Mouse (Mus musculus): Measurements from ENCODE around the gene Alox5. TPM values are rescaled to one million over a fixed set of nuclear protein-coding genes. Genes with fewer than 3 reads are reported as not detected.

Alox5 gene
- total and polyA plus RNA-seq, 2 experiments from 2014 or later, result 0.75 to 8.1 TPM

- 96% methylated on average over 14 of the region's 14 CpGs for WGBS
- no peaks in the 10 kb centered on the region for H3K9me3 ChIP-seq (ENCODE audit: low read length)
- no peak overlapping the region for H3K4me3 ChIP-seq (ENCODE audit: low read length)
- no peaks in the 10 kb centered on the region for H3K27me3 ChIP-seq (ENCODE audit: insufficient read depth, low read length)
- 0 out of 2 replicates have a peak, but pooled peaks cover 9% of the 10 kb centered on the region for H3K36me3 ChIP-seq (ENCODE audit: insufficient read depth, low read length)
- H3K4me2 ChIP-seq (ENCODE audit: low read depth, low read length), result no peak overlapping the region
- no peaks in the 10 kb centered on the region for H3K4me1 ChIP-seq (ENCODE audit: insufficient read depth, low read length)
- no peak overlapping the region for H3K9ac ChIP-seq (replicated peaks; ENCODE audit: low read length)
- DNase-seq (ENCODE audit: low spot score), result no peak
- H3K27ac ChIP-seq, result no peak overlapping the region
- no peak for ATAC-seq
- TF ChIP-seq CTCF (IDR thresholded peaks at IDR 0.05; ENCODE audit: low read depth), result no peak
Measured at GRCm38 (mm10) chr6:116412546-116413325, 48.2 kb downstream of the Alox5 start.

- Histone ChIP-seq H3K27ac (no peak overlapping the region), H3K9me3 (ENCODE audit: low read length) (no peaks in the 10 kb centered on the region), H3K4me3 (ENCODE audit: low read length) (no peak overlapping the region), H3K9ac (replicated peaks; ENCODE audit: low read length) (no peak overlapping the region), H3K27me3 (ENCODE audit: insufficient read depth, low read length) (no peaks in the 10 kb centered on the region), H3K4me2 (ENCODE audit: low read depth, low read length) (no peak overlapping the region), H3K4me1 (ENCODE audit: insufficient read depth, low read length) (no peaks in the 10 kb centered on the region), H3K36me3 (ENCODE audit: insufficient read depth, low read length) (0 out of 2 replicates have a peak, but pooled peaks cover 9% of the 10 kb centered on the region)
- WGBS, result 79% methylated on average over 3 of the region's 3 CpGs
- TF ChIP-seq CTCF (IDR thresholded peaks at IDR 0.05; ENCODE audit: low read depth), result no peak
- ATAC-seq (no peak), DNase-seq (ENCODE audit: low spot score) (no peak)
Measured at GRCm38 (mm10) chr6:116411716-116412115, 49.3 kb downstream of the Alox5 start.

DNA sequence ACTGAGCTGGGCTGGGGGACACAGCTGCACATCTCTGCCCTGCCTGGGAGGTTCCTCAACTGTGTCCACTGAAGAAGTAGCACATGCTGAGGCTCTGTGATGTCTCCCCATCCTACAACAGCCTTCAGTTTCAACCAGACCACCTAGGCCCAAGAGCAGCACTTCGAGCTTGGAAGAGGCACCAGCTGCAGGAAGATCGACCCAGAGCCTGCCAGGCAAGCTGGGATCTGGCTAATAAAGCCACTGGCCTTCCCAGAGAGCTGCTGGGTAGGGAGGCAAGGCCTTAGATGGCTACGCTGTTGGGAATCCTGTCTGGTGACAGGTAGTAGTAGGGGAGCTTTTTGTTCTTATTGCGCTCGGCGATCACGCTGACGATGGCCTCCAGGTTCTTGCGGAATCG lies 50.5 kb downstream of the Alox5 start:
- no peak overlapping the region for H3K9ac ChIP-seq (replicated peaks; ENCODE audit: low read length)
- WGBS, result 95% methylated on average over 10 of the region's 10 CpGs
- no peaks in the 10 kb centered on the region for H3K4me1 ChIP-seq (ENCODE audit: insufficient read depth, low read length)
- H3K9me3 ChIP-seq (ENCODE audit: low read length), result no peaks in the 10 kb centered on the region
- H3K36me3 ChIP-seq (ENCODE audit: insufficient read depth, low read length), result 0 out of 2 replicates have a peak, but pooled peaks cover 9% of the 10 kb centered on the region
- no peak for TF ChIP-seq CTCF (IDR thresholded peaks at IDR 0.05; ENCODE audit: low read depth)
- no peak overlapping the region for H3K4me3 ChIP-seq (ENCODE audit: low read length)
- no peak for DNase-seq (ENCODE audit: low spot score)
- H3K27ac ChIP-seq, result no peak overlapping the region
- no peaks in the 10 kb centered on the region for H3K27me3 ChIP-seq (ENCODE audit: insufficient read depth, low read length)
- no peak overlapping the region for H3K4me2 ChIP-seq (ENCODE audit: low read depth, low read length)
- ATAC-seq, result no peak

- WGBS, result 82% methylated on average over 6 of the region's 6 CpGs
- Histone ChIP-seq H3K4me2 (ENCODE audit: low read depth, low read length) (no peak overlapping the region), H3K4me1 (ENCODE audit: insufficient read depth, low read length) (no peaks in the 10 kb centered on the region; the same call in 1 of the 2 replicates), H3K9me3 (ENCODE audit: low read length) (no peaks in the 10 kb centered on the region), H3K27ac (no peak overlapping the region), H3K36me3 (ENCODE audit: insufficient read depth, low read length) (0 out of 2 replicates have a peak, but pooled peaks cover 9% of the 10 kb centered on the region), H3K9ac (replicated peaks; ENCODE audit: low read length) (no peak overlapping the region), H3K4me3 (ENCODE audit: low read length) (no peak overlapping the region), H3K27me3 (ENCODE audit: insufficient read depth, low read length) (no peaks in the 10 kb centered on the region)
- no peak for ATAC-seq
- no peak for TF ChIP-seq CTCF (IDR thresholded peaks at IDR 0.05; ENCODE audit: low read depth)
- no peak for DNase-seq (ENCODE audit: low spot score)
Measured at GRCm38 (mm10) chr6:116407956-116408657, 52.9 kb downstream of the Alox5 start.

- DNase-seq (ENCODE audit: low spot score) (no peak), ATAC-seq (no peak)
- no peak overlapping the region for H3K4me2 ChIP-seq (ENCODE audit: low read depth, low read length)
- no peak overlapping the region for H3K4me3 ChIP-seq (ENCODE audit: low read length)
- WGBS, result 86% methylated on average over 4 of the region's 4 CpGs
- 0 out of 2 replicates have a peak, but pooled peaks cover 11% of the 10 kb centered on the region for H3K36me3 ChIP-seq (ENCODE audit: insufficient read depth, low read length)
- TF ChIP-seq CTCF (IDR thresholded peaks at IDR 0.05; ENCODE audit: low read depth), result no peak
- no peaks in the 10 kb centered on the region for H3K27me3 ChIP-seq (ENCODE audit: insufficient read depth, low read length)
- H3K4me1 ChIP-seq (ENCODE audit: insufficient read depth, low read length), result no peaks in the 10 kb centered on the region; the same call in 1 of the 2 replicates
- no peak overlapping the region for H3K27ac ChIP-seq
- H3K9ac ChIP-seq (replicated peaks; ENCODE audit: low read length), result no peak overlapping the region
- H3K9me3 ChIP-seq (ENCODE audit: low read length), result no peaks in the 10 kb centered on the region
Measured at GRCm38 (mm10) chr6:116407216-116407615, 53.8 kb downstream of the Alox5 start.

DNA sequence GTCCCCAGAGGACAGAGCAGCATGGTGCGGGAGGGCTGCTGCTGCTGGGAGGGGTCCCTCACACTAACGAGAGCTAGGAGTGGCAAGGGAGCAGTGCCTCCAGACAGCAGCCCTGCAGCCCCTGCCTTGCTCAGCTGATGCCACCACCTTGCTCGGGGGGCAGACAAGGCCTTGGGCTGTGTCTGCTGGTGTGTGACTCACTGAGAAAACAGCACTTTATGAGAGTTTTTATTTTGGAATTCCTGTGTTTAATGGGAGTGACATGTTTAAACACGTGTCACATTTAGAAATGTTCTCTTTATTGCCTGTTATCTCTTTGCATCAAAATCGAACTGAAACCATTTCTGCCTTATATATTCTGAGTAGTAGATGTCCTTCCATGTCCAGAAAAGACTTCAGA lies 54.3 kb downstream of the Alox5 start:
- 54% methylated on average over 5 of the region's 5 CpGs for WGBS

More for the DNA sequence above, 54.3 kb downstream of the Alox5 start:
- DNase-seq (ENCODE audit: low spot score), result no peak
- Histone ChIP-seq H3K9me3 (ENCODE audit: low read length) (no peaks in the 10 kb centered on the region), H3K4me1 (ENCODE audit: insufficient read depth, low read length) (no peaks in the 10 kb centered on the region; the same call in 1 of the 2 replicates), H3K4me3 (ENCODE audit: low read length) (no peak overlapping the region), H3K4me2 (ENCODE audit: low read depth, low read length) (no peak overlapping the region), H3K9ac (replicated peaks; ENCODE audit: low read length) (no peak overlapping the region), H3K36me3 (ENCODE audit: insufficient read depth, low read length) (0 out of 2 replicates have a peak, but pooled peaks cover 16% of the 10 kb centered on the region), H3K27ac (no peak overlapping the region), H3K27me3 (ENCODE audit: insufficient read depth, low read length) (no peaks in the 10 kb centered on the region)
- TF ChIP-seq CTCF (IDR thresholded peaks at IDR 0.05; ENCODE audit: low read depth), result no peak
- ATAC-seq, result no peak
